Mouse (Mus musculus) midbrain, embryonic 16.5 days (tissue): ENCODE results near the gene Abcb8. TPM values are rescaled to one million over a fixed set of nuclear protein-coding genes. Genes with fewer than 3 reads are reported as not detected.
A peak's percentile ranks its signal among the peaks of the same experiment; 100 is the strongest.

Experiments used
- ATAC-seq: fragments of 200-750 bp; cut with Nextera tagmentation; 2 replicates; pipeline ENCODE4 v1.8.0; 2017; ENCODE audit warnings: moderate TSS enrichment
- H3K27ac ChIP-seq: fragments of 300-500 bp; sonication (generic); 2 replicates; pipeline ENCODE4 v1.5.1; 2014; ENCODE audit warnings: mild to moderate bottlenecking, low read length, mixed read lengths
- H3K27me3 ChIP-seq: fragments of 300-500 bp; sonication (generic); 2 replicates; pipeline ENCODE4 v1.6.1; 2014; ENCODE audit warnings: low read depth, low read length, mixed read lengths; ENCODE audit not compliant: control insufficient read depth, insufficient read depth
- H3K36me3 ChIP-seq: fragments of 300-500 bp; sonication (generic); 2 replicates; pipeline ENCODE4 v1.6.1; 2014; ENCODE audit warnings: mild to moderate bottlenecking, low read length, moderate library complexity, mixed read lengths; ENCODE audit not compliant: control insufficient read depth, insufficient read depth
- H3K4me1 ChIP-seq: fragments of 300-500 bp; sonication (generic); 2 replicates; pipeline ENCODE4 v1.6.1; 2014; ENCODE audit warnings: mild to moderate bottlenecking, low read length, mixed read lengths; ENCODE audit not compliant: control insufficient read depth, insufficient read depth
- H3K4me2 ChIP-seq: fragments of 300-500 bp; sonication (generic); 2 replicates; pipeline ENCODE4 v1.6.1; 2014; ENCODE audit warnings: mild to moderate bottlenecking, low read length, mixed read lengths
- H3K4me3 ChIP-seq: fragments of 300-500 bp; sonication (generic); 2 replicates; pipeline ENCODE4 v1.5.1; 2014; ENCODE audit warnings: low read depth, mild to moderate bottlenecking, low read length, moderate library complexity, mixed read lengths
- H3K9ac ChIP-seq: fragments of 300-500 bp; sonication (generic); 2 replicates; pipeline ENCODE4 v1.6.1; 2014; ENCODE audit warnings: low read depth, low read length, mixed read lengths
- H3K9me3 ChIP-seq: fragments of 300-500 bp; sonication (generic); replicated peaks from 2 replicates; pipeline ENCODE4 v1.6.1; 2014; ENCODE audit warnings: mild to moderate bottlenecking, low read length, mixed read lengths; ENCODE audit not compliant: control insufficient read depth, poor library complexity, severe bottlenecking
- WGBS: fragments of 180-500 bp; shearing (Covaris S2); extraction: QIAGEN DNeasy Blood & Tissue Kit; methylation state at CpG from one replicate; pipeline ENCODE4 v1.1.7; 2014; 5-methylcytosine and 5-hydroxymethylcytosine counted together
- polyA plus RNA-seq: library from polyadenylated mRNA; unstranded; fragments of >200 nt; fragmentation: Nextera tagmentation; extraction: Ambion mirVana; gene quantifications from 2 replicates; pipeline ENCODE4 v1.2.1, GENCODE M21; 2015

The Abcb8 gene
- 49.2 and 54.9 TPM in 2 replicates for polyA plus RNA-seq

DNA sequence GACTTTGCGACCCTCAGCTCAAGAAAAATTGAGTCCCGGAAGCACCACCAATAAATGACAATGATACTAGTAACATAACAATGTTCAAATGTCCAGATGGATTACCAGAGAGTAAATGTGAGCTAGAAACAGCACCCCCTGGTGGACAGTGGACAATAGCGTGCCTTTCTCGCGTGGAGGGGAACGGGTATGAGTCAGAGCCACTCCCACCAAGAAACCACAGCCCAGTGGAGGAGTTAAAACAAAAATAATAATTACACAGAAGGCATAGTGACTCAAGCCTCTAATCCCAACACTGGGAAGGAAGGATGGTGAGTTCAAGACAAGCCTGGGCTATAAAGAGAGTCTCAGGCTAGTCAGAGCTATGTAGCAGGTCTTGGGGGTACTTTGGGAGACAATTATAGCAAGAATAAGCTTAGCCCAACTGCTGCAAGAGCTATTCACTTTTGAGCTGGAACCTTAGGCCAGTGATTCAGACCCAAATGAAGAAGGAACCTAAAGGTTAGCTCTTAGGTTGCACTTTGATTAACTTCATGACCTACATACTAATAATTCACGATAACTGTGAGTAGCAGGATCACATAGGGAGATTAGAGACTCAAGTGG lies at the start of gene Abcb8:
Gene Abcb8 (plus strand): TSS at position 272 of the 606 bp plus-strand sequence.
- Histone ChIP-seq H3K4me1 (peaks cover 5% of the 10 kb centered on the region; the same call in 1 of the 2 replicates), H3K36me3 (no peaks in the 10 kb centered on the region), H3K9me3 (no peaks in the 10 kb centered on the region), H3K27me3 (peaks cover 11% of the 10 kb centered on the region), H3K27ac (peak within 1 kb of the TSS; percentile 90), H3K4me3 (peak within 1 kb of the TSS; percentile 54), H3K4me2 (peak within 1 kb of the TSS; percentile 59), H3K9ac (peak within 1 kb of the TSS; percentile 73)
- no peak for ATAC-seq
- WGBS, result 22% methylated on average over 7 of the region's 7 CpGs

DNA sequence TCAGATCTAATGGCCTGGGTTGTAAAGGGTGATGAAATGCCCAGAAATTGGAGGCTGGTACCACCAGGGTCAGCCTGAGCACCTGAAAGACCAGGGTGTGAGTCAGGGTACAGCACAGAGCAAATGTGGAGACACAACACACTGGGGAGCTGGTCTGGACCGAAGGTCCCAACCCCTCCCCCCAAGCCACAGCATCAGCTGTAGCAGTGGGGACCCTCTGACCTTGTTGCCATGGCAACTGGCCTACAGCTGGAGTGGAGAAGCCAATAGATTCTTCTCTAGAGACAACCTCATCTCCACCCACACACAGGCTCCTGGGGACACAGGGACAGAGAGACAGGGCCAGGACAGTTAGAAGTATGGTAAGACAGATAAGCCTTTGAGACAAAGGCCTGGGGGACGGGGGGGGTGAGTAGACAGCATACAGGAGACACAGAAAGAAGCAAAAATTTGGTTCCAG lies 49.5 kb upstream of the Abcb8 start:
- peak overlapping the region; percentile 57 for H3K9ac ChIP-seq
- H3K4me3 ChIP-seq, result no peak overlapping the region
- no peaks in the 10 kb centered on the region for H3K36me3 ChIP-seq
- peak overlapping the region; percentile 83 for H3K27ac ChIP-seq
- peak; percentile 33; the same call in 1 of the 2 replicates for ATAC-seq
- no peaks in the 10 kb centered on the region for H3K9me3 ChIP-seq
- peak overlapping the region; percentile 37 for H3K4me2 ChIP-seq
- H3K27me3 ChIP-seq, result no peaks in the 10 kb centered on the region
- peaks cover 36% of the 10 kb centered on the region for H3K4me1 ChIP-seq
- 3% methylated on average over 2 of the region's 2 CpGs for WGBS

- 7% methylated on average over 12 of the region's 12 CpGs for WGBS
- Histone ChIP-seq H3K9ac (peak overlapping the region; percentile 57), H3K4me3 (no peak overlapping the region), H3K27ac (peak overlapping the region; percentile 83), H3K27me3 (no peaks in the 10 kb centered on the region), H3K4me2 (peak overlapping the region; percentile 37), H3K4me1 (peaks cover 42% of the 10 kb centered on the region), H3K9me3 (no peaks in the 10 kb centered on the region), H3K36me3 (no peaks in the 10 kb centered on the region)
- peak; percentile 23; the same call in 1 of the 2 replicates for ATAC-seq
These were observed 48.9 kb upstream of the Abcb8 start for GRCm38 (mm10) chr5:24344477-24345051.

GRCm38 (mm10) chr5:24346313-24346712 lies 47.1 kb upstream of the Abcb8 start:
- 91% methylated on average over 7 of the region's 7 CpGs for WGBS
- no peak overlapping the region for H3K27ac ChIP-seq
- no peaks in the 10 kb centered on the region for H3K9me3 ChIP-seq
- no peak overlapping the region for H3K9ac ChIP-seq
- no peak overlapping the region for H3K4me2 ChIP-seq
- no peaks in the 10 kb centered on the region for H3K27me3 ChIP-seq
- H3K4me3 ChIP-seq, result no peak overlapping the region
- no peak for ATAC-seq
- H3K36me3 ChIP-seq, result no peaks in the 10 kb centered on the region
- H3K4me1 ChIP-seq, result peaks cover 56% of the 10 kb centered on the region

- no peak overlapping the region; the same call in 1 of the 2 replicates for H3K9ac ChIP-seq
- no peak overlapping the region for H3K27ac ChIP-seq
These were observed 46.1 kb upstream of the Abcb8 start for GRCm38 (mm10) chr5:24347186-24347875.

GRCm38 (mm10) chr5:24348128-24348527 lies 45.3 kb upstream of the Abcb8 start:
- H3K27ac ChIP-seq, result peak overlapping the region; percentile 64; the same call in 1 of the 2 replicates
- no peaks in the 10 kb centered on the region for H3K9me3 ChIP-seq
- peak overlapping the region; percentile 70 for H3K9ac ChIP-seq
- ATAC-seq, result peak; percentile 26
- H3K27me3 ChIP-seq, result no peaks in the 10 kb centered on the region
- WGBS, result 0% methylated on average over 41 of the region's 41 CpGs
- peak overlapping the region; percentile 99 for H3K4me2 ChIP-seq
- H3K36me3 ChIP-seq, result no peaks in the 10 kb centered on the region
- peaks cover 68% of the 10 kb centered on the region for H3K4me1 ChIP-seq
- peak overlapping the region; percentile 56 for H3K4me3 ChIP-seq

More at GRCm38 (mm10) chr5:24347186-24347875, 46.1 kb upstream of the Abcb8 start:
- Histone ChIP-seq H3K9me3 (no peaks in the 10 kb centered on the region), H3K4me2 (peak overlapping the region; percentile 99), H3K36me3 (no peaks in the 10 kb centered on the region), H3K4me1 (peaks cover 61% of the 10 kb centered on the region), H3K4me3 (peak overlapping the region; percentile 56), H3K27me3 (no peaks in the 10 kb centered on the region)
- 57% methylated on average over 7 of the region's 7 CpGs for WGBS
- no peak for ATAC-seq

DNA sequence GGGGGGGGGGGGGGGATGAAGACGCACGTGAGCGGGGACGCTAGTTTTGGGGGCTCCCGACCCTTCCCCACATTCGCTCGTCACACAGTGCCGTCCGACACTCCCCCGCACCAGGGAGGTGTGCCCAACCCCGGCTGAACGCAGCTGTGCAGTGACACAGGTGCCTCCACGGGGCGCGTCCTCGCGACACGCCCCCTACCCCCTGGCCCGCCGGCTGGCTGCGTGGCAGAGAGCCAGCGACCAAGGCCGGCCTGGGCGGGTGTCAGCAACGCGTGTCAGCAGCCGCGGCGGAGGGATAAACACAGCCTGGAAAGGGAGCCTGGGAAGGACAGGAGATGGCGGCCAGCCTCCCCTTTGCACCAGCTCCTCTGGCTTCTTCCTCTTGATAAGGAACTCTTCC lies 44.9 kb upstream of the Abcb8 start:
- Histone ChIP-seq H3K4me1 (peaks cover 66% of the 10 kb centered on the region), H3K4me3 (peak overlapping the region; percentile 56), H3K27ac (peak overlapping the region; percentile 64), H3K9ac (peak overlapping the region; percentile 70), H3K9me3 (no peaks in the 10 kb centered on the region), H3K27me3 (no peaks in the 10 kb centered on the region), H3K36me3 (no peaks in the 10 kb centered on the region), H3K4me2 (peak overlapping the region; percentile 99)
- no peak for ATAC-seq
- 0% methylated on average over 19 of the region's 30 CpGs for WGBS

- WGBS, result 44% methylated on average over 3 of the region's 3 CpGs
- H3K4me1 ChIP-seq, result peaks cover 51% of the 10 kb centered on the region
- ATAC-seq, result no peak
- H3K27ac ChIP-seq, result no peak overlapping the region
- H3K9ac ChIP-seq, result peak overlapping the region; percentile 85
- H3K9me3 ChIP-seq, result no peaks in the 10 kb centered on the region
- H3K4me2 ChIP-seq, result peak overlapping the region; percentile 78
- H3K4me3 ChIP-seq, result peak overlapping the region; percentile 80
- H3K27me3 ChIP-seq, result no peaks in the 10 kb centered on the region
- no peaks in the 10 kb centered on the region for H3K36me3 ChIP-seq
These were observed 43.4 kb upstream of the Abcb8 start for GRCm38 (mm10) chr5:24350073-24350472.
